Mouse (Mus musculus): ENCODE data around the gene Gm1993.
"Not testable (repeated sequence)": the region's sequence is repeated elsewhere in the genome, so short reads cannot be mapped to it uniquely, and the experiment has no call there.

Gm1993 gene

DNA sequence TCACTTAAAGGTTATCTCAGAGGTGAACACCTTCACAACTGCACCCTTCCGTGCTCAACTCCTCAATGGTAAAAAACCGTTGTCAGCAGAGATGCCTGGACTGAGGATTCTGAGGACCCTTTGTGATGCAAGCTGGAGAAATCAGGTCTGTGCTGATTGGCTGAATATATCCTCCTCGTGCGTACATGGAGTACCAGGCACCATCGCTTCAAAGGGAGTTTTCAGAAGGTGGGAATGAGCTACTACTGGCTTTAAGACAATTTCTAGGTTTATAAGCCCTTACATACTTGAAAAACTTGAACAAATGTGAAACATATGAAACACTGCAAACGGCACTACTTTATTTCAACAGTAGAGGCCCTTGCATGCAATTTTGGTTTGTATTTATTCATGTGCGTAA is at the start of gene Gm1993:
Gm1993 (minus strand) TSS at position 101 of the 400 bp plus-strand sequence.
- not testable (repeated sequence) for DNase-seq
